Mouse (Mus musculus): ENCODE measurements around the gene Olfr584.

Olfr584 gene

DNA sequence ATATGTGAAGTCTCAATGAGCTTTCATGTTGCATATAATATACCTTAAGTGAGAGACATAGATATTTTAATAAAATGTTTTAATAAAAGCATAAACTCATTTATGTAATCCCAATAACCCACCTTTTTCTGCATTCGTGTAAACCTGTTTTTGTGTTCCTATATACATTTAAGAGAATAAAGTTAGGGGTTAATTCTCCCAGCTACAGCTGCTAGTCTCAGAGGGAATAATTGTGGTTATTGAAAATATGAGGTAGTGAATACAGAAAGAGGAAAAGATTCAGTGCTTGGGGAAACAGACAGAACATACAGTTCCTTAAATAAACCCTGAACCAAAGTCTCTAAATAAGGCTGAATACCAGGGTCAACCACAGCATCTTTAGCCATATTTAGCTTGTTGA is at the start of gene Olfr584:
TSS of gene Olfr584 (plus strand) at position 301 of the 400 bp plus-strand sequence.
- in situ Hi-C loops (cut with MboI; ENCODE audit: low pct_unique_long_range_greater_than_20kb in 1 of 2, low sequenced_read_pairs in 2 of 2, unreplicated experiment in 1 of 2), result no loop called here

GRCm38 (mm10) chr7:103037724-103038123 is 44.0 kb upstream of the Olfr584 start, which contains the start of gene Olfr582:
Gene Olfr582 (plus strand): TSS chr7:103038024.
- in situ Hi-C loops (cut with MboI; ENCODE audit: low pct_unique_long_range_greater_than_20kb in 1 of 2, low sequenced_read_pairs in 2 of 2, unreplicated experiment in 1 of 2), result no loop called here

GRCm38 (mm10) chr7:103051000-103051399 is 30.7 kb upstream of the Olfr584 start, which contains the start of gene Olfr583:
Gene Olfr583 (plus strand): TSS chr7:103051300.
- in situ Hi-C loops (cut with MboI; ENCODE audit: low pct_unique_long_range_greater_than_20kb in 1 of 2, low sequenced_read_pairs in 2 of 2, unreplicated experiment in 1 of 2), result no loop called here

DNA sequence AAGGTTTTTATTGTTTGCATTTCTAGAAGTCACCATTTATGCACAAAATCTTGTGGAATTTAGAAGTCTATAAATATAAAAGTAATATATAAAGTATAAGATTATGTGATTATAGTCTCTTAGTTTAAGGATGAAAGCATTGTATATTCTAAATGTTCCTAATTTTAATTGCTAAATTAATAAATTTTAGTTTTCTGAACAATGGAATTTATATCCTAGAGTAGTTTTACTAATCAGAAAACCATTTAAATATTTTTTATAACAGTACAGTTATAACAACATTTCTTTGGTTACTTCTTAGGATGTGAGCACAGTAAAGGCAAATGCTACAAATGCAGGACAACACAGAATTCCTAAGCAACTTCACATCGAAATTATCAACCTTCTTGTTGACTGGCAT is 15.7 kb downstream of the Olfr584 start, which contains the start of gene Olfr585:
TSS of gene Olfr585 (plus strand) at position 301 of the 400 bp plus-strand sequence.
- in situ Hi-C loops (cut with MboI; ENCODE audit: low pct_unique_long_range_greater_than_20kb in 1 of 2, low sequenced_read_pairs in 2 of 2, unreplicated experiment in 1 of 2), result no loop called here

GRCm38 (mm10) chr7:103119406-103119805 is 37.7 kb downstream of the Olfr584 start:
- in situ Hi-C loops (cut with MboI; ENCODE audit: low pct_unique_long_range_greater_than_20kb in 1 of 2, low sequenced_read_pairs in 2 of 2, unreplicated experiment in 1 of 2), result no loop called here

GRCm38 (mm10) chr7:103125538-103125937 is 43.9 kb downstream of the Olfr584 start, which contains the start of gene Olfr586:
Gene Olfr586 (minus strand): TSS chr7:103125638.
- in situ Hi-C loops (cut with MboI; ENCODE audit: low pct_unique_long_range_greater_than_20kb in 1 of 2, low sequenced_read_pairs in 2 of 2, unreplicated experiment in 1 of 2), result no loop called here

Measured in mouse embryonic stem cell (cell line).